Mouse (Mus musculus) megakaryocyte, embryonic 14.5 days (primary cell): Measurements from ENCODE around the gene Arhgap15.

Experiments used
- FLI1 ChIP-seq: IDR thresholded peaks from 2 replicates; pipeline ENCODE4 v1.6.1; 2012; ENCODE audit warnings: low read length, inconsistent platforms, mixed read lengths
- GATA1 ChIP-seq: IDR thresholded peaks from 3 replicates; pipeline ENCODE4 v1.6.1; 2012; ENCODE audit warnings: mixed read lengths, low read length, inconsistent platforms, borderline replicate concordance

GRCm38 (mm10) chr2:44300466-44300865 lies 551.8 kb downstream of the Arhgap15 start:
- no peak for TF ChIP-seq FLI1
- no peak for TF ChIP-seq GATA1
